27 mouse cellular contexts compared by ENCODE assay signal in genomic region chr5:64694606-64695005, GRCm38 (mm10).
"Had no signal": no experiment of that assay in that cellular context is flagged by ENCODE, and none has a peak within 500 bp of the region (broad histone marks: within the 10 kb centered on the region; RNA-seq: fewer than 3 reads in every experiment).

No protein-coding gene starts in this region.

- H3K4me3 ChIP-seq: embryonic facial prominence, embryonic 12.5 days; embryonic facial prominence, embryonic 13.5 days; embryonic facial prominence, embryonic 15.5 days; erythroblast, embryonic 14.5 days; forebrain, embryonic 10.5 days; forebrain, embryonic 12.5 days; forebrain, embryonic 13.5 days; forebrain, embryonic 15.5 days; gastrocnemius, adult 2 months; heart, adult 2 months had no signal

- ATAC-seq: forebrain, embryonic 13.5 days; forebrain, embryonic 14.5 days; forebrain, embryonic 15.5 days; forebrain, embryonic 16.5 days; forebrain, postnatal 0 days had no signal

- H3K27me3 ChIP-seq: embryonic facial prominence, embryonic 12.5 days; embryonic facial prominence, embryonic 13.5 days; embryonic facial prominence, embryonic 15.5 days; forebrain, embryonic 12.5 days; forebrain, embryonic 13.5 days; forebrain, embryonic 15.5 days had no signal

- H3K4me1 ChIP-seq: embryonic facial prominence, embryonic 12.5 days; embryonic facial prominence, embryonic 13.5 days; embryonic facial prominence, embryonic 15.5 days; forebrain, embryonic 15.5 days had no signal

- DNase-seq: cerebellum, adult 8-10 months; cerebellum, adult 9-10 months; cerebellum, adult 9-11 months; cerebellum, postnatal 10 days; cerebellum, postnatal 14 days; cerebellum, postnatal 25 days; cerebellum, postnatal 36 days; embryo, embryonic 11 days; forebrain, postnatal 0 days; gastrocnemius, adult 2 months; gastrocnemius, postnatal 10 days; gastrocnemius, postnatal 14 days; gastrocnemius, postnatal 25 days; gastrocnemius, postnatal 36 days; heart, adult 11 months; heart, adult 18-20 months; heart, adult 2 months had no signal

- H3K4me2 ChIP-seq: embryonic facial prominence, embryonic 12.5 days; embryonic facial prominence, embryonic 13.5 days; embryonic facial prominence, embryonic 15.5 days; forebrain, embryonic 12.5 days; forebrain, embryonic 13.5 days; forebrain, embryonic 15.5 days had no signal

- H3K27ac ChIP-seq: embryonic facial prominence, embryonic 12.5 days; embryonic facial prominence, embryonic 13.5 days; embryonic facial prominence, embryonic 15.5 days; forebrain, embryonic 10.5 days; forebrain, embryonic 12.5 days; forebrain, embryonic 13.5 days; forebrain, embryonic 15.5 days; gastrocnemius, adult 2 months; heart, adult 2 months had no signal

- H3K9me3 ChIP-seq: embryonic facial prominence, embryonic 12.5 days; embryonic facial prominence, embryonic 13.5 days; embryonic facial prominence, embryonic 15.5 days; forebrain, embryonic 10.5 days; forebrain, embryonic 12.5 days; forebrain, embryonic 13.5 days; forebrain, embryonic 15.5 days had no signal

- H3K36me3 ChIP-seq: embryonic facial prominence, embryonic 12.5 days; embryonic facial prominence, embryonic 13.5 days; embryonic facial prominence, embryonic 15.5 days; forebrain, embryonic 10.5 days; forebrain, embryonic 12.5 days; forebrain, embryonic 15.5 days had no signal

- H3K9ac ChIP-seq: embryonic facial prominence, embryonic 12.5 days; embryonic facial prominence, embryonic 13.5 days; embryonic facial prominence, embryonic 15.5 days; forebrain, embryonic 12.5 days; forebrain, embryonic 13.5 days; forebrain, embryonic 15.5 days; forebrain, postnatal 0 days had no signal
